Mouse (Mus musculus) cerebellum, adult 18-20 months (tissue): ENCODE results near the gene Pdzd3.
A peak's percentile ranks its signal among the peaks of the same experiment; 100 is the strongest.

Experiments used
- DNase-seq, 2 experiments: peaks; one replicate each; pipeline ENCODE4 v3.0.0; 2021

Pdzd3 gene

DNA sequence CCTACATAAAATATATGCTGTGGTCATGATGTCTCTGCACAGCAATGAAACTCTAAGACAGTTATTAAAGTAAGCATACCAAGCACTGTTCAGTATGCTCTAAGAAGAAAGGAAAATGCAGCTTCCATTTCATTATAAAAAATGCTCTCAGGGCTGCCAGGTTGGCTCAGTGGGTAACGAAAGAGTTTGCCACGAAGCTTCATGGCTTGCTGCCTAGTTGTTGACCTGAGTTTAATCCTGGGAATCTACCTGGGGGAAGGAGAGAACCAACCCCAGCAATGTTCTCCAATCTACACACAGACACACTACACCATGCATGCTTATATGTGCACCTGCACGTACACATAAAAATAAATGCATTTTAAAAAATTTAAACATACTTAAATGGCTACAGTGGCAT lies 52.1 kb downstream of the Pdzd3 start:
- peak; percentile 45 to 62 for DNase-seq
